Mouse (Mus musculus): ENCODE results near the gene Acaca. TPM values are rescaled to one million over a fixed set of nuclear protein-coding genes. Genes with fewer than 3 reads are reported as not detected.

Acaca gene
- polyA plus RNA-seq, 1 experiment from 2014 or later = 22.5 TPM

DNA sequence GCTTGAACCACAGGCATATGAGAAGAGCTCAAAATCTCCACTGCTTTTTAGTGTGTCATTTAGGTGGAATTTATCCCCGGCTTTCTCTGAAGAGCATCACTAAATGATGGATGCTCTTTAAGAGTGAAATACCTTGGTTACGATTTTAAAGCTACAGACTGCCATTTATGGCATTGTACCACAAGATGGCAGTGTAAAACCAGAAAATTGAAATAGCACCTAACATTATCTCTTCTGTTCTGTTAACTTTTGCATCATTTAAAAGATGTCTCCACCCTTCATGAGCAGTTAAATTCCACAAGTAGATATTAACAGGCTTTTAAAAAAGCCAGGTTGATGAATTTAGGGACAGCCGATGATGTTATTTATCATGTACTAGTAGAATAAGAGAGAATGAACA lies 135.0 kb downstream of the Acaca start:
- no peak for ATAC-seq (replicated peaks; ENCODE audit: insufficient number of reproducible peaks, low FRiP score, low TSS enrichment, low read depth)
- Histone ChIP-seq H3K9me3 (replicated peaks; ENCODE audit: control insufficient read depth, low read length) (no peaks in the 10 kb centered on the region), H3K36me3 (replicated peaks; ENCODE audit: control insufficient read depth, insufficient read depth, low read depth, low read length) (peaks cover 3% of the 10 kb centered on the region; the same call in 1 of the 2 replicates), H3K27ac (replicated peaks; ENCODE audit: low read depth, low read length) (no peak overlapping the region), H3K9ac (replicated peaks; ENCODE audit: low read length) (no peak overlapping the region), H3K27me3 (ENCODE audit: control insufficient read depth, insufficient read depth, low read length) (no peaks in the 10 kb centered on the region), H3K4me3 (ENCODE audit: low read depth, low read length) (no peak overlapping the region), H3K4me1 (ENCODE audit: control insufficient read depth, insufficient read depth, low read length) (no peaks in the 10 kb centered on the region), H3K4me2 (ENCODE audit: low read depth, low read length) (no peak overlapping the region)
- DNase-seq (ENCODE audit: low spot score) = peak; percentile 45
- 70% methylated on average over 3 of the region's 3 CpGs for WGBS

DNA sequence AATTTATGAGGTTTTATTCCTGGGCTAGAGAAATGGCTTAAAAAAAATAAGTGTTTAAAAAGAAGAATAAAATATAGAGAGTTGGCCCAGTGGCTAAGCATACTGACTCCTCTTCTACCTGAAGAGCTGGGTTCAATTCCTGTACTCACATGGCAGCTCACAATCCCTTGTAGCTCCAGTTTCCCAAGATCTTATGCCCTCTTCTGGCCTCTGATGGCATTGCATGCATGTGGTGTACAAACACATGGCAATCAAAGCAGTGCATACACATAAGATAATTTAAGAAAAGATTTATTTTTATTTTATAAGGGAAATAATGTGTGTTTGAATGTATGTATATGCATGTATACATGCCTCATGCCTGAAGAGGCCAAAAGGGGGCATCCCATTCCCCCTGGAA lies 138.6 kb downstream of the Acaca start:
- H3K4me3 ChIP-seq (ENCODE audit: low read depth, low read length) = no peak overlapping the region
- no peak overlapping the region for H3K4me2 ChIP-seq (ENCODE audit: low read depth, low read length)
- peaks cover 3% of the 10 kb centered on the region; the same call in 1 of the 2 replicates for H3K36me3 ChIP-seq (replicated peaks; ENCODE audit: control insufficient read depth, insufficient read depth, low read depth, low read length)
- ATAC-seq (replicated peaks; ENCODE audit: insufficient number of reproducible peaks, low FRiP score, low TSS enrichment, low read depth) = no peak
- H3K4me1 ChIP-seq (ENCODE audit: control insufficient read depth, insufficient read depth, low read length) = peaks cover 3% of the 10 kb centered on the region; the same call in 1 of the 2 replicates
- H3K9me3 ChIP-seq (replicated peaks; ENCODE audit: control insufficient read depth, low read length) = no peaks in the 10 kb centered on the region
- H3K9ac ChIP-seq (replicated peaks; ENCODE audit: low read length) = no peak overlapping the region
- no peak for DNase-seq (ENCODE audit: low spot score)
- H3K27ac ChIP-seq (replicated peaks; ENCODE audit: low read depth, low read length) = no peak overlapping the region
- no peaks in the 10 kb centered on the region for H3K27me3 ChIP-seq (ENCODE audit: control insufficient read depth, insufficient read depth, low read length)

DNA sequence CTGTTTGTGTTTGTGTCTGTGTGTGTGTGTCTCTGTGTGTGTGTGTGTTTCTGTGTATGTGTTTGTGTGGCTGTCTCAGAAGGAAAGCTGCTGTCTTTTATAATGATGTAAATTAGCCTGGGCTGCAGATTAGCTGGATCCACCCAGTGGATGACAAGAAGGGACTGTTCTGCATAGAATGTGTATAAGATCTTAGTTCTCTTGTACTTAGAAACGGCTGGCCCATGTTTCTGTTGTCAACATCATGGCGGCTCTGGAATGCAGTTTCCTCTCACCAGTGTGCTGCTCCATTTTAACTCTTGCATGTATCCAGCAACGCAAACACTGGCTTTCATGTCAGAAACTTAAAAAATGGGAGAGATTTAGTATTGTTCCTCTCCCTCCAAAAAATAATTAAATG lies 141.0 kb downstream of the Acaca start:
- peaks cover 3% of the 10 kb centered on the region; the same call in 1 of the 2 replicates for H3K4me1 ChIP-seq (ENCODE audit: control insufficient read depth, insufficient read depth, low read length)
- no peak overlapping the region for H3K27ac ChIP-seq (replicated peaks; ENCODE audit: low read depth, low read length)
- H3K36me3 ChIP-seq (replicated peaks; ENCODE audit: control insufficient read depth, insufficient read depth, low read depth, low read length) = peaks cover 3% of the 10 kb centered on the region; the same call in 1 of the 2 replicates
- no peak overlapping the region for H3K4me3 ChIP-seq (ENCODE audit: low read depth, low read length)
- DNase-seq (ENCODE audit: low spot score) (no peak), ATAC-seq (replicated peaks; ENCODE audit: insufficient number of reproducible peaks, low FRiP score, low TSS enrichment, low read depth) (no peak)
- no peak overlapping the region for H3K9ac ChIP-seq (replicated peaks; ENCODE audit: low read length)
- H3K27me3 ChIP-seq (ENCODE audit: control insufficient read depth, insufficient read depth, low read length) = no peaks in the 10 kb centered on the region
- H3K9me3 ChIP-seq (replicated peaks; ENCODE audit: control insufficient read depth, low read length) = no peaks in the 10 kb centered on the region
- no peak overlapping the region for H3K4me2 ChIP-seq (ENCODE audit: low read depth, low read length)
- 78% methylated on average over 3 of the region's 3 CpGs for WGBS

DNA sequence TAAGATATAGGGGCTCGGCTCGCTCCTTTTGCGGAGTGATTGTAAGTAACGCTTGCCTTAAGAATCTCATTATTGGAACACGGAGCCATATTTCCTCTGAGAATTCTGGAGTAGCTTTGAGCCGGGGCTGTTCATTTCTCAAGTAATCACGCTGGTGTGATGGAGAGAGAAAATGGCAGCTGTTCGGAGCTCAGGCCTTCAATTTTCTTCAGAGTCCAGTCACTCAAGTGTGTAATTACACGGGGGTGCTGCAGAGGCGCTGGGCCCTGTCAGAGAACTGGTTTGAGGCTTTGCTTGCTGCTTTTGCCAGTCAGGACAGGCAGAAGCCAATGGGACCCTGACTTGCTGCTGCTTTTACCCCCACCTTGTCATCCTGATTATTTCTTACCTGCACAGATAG lies 142.5 kb downstream of the Acaca start:
- Histone ChIP-seq H3K4me3 (ENCODE audit: low read depth, low read length) (no peak overlapping the region), H3K9me3 (replicated peaks; ENCODE audit: control insufficient read depth, low read length) (no peaks in the 10 kb centered on the region), H3K4me1 (ENCODE audit: control insufficient read depth, insufficient read depth, low read length) (peaks cover 3% of the 10 kb centered on the region; the same call in 1 of the 2 replicates), H3K36me3 (replicated peaks; ENCODE audit: control insufficient read depth, insufficient read depth, low read depth, low read length) (peaks cover 3% of the 10 kb centered on the region; the same call in 1 of the 2 replicates), H3K4me2 (ENCODE audit: low read depth, low read length) (no peak overlapping the region), H3K9ac (replicated peaks; ENCODE audit: low read length) (no peak overlapping the region), H3K27ac (replicated peaks; ENCODE audit: low read depth, low read length) (no peak overlapping the region; the same call in 1 of the 2 replicates), H3K27me3 (ENCODE audit: control insufficient read depth, insufficient read depth, low read length) (no peaks in the 10 kb centered on the region)
- WGBS = 49% methylated on average over 10 of the region's 10 CpGs
- ATAC-seq (replicated peaks; ENCODE audit: insufficient number of reproducible peaks, low FRiP score, low TSS enrichment, low read depth) (no peak), DNase-seq (ENCODE audit: low spot score) (peak; percentile 49)

DNA sequence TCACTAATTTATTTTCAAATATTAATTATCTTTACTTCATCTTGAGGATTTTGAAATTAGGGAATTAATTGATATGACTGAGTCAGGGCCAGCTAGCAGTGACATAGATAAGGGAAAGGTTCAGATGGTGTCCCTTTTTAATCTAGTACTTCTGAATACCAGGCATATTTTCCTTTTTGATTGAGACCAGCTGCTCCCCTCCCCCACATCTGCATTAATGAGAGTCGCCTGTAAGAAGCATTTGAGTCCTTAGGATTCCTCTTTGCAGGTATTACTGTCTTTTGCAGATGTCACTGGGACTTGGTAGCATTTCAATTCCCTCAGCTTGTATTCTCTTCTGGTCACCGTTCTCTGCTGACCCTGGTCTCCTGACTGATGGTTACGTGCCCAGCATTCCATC lies 143.1 kb downstream of the Acaca start:
- ATAC-seq (replicated peaks; ENCODE audit: insufficient number of reproducible peaks, low FRiP score, low TSS enrichment, low read depth) = no peak
- no peak overlapping the region for H3K27ac ChIP-seq (replicated peaks; ENCODE audit: low read depth, low read length)
- WGBS = 57% methylated on average over 3 of the region's 3 CpGs

DNA sequence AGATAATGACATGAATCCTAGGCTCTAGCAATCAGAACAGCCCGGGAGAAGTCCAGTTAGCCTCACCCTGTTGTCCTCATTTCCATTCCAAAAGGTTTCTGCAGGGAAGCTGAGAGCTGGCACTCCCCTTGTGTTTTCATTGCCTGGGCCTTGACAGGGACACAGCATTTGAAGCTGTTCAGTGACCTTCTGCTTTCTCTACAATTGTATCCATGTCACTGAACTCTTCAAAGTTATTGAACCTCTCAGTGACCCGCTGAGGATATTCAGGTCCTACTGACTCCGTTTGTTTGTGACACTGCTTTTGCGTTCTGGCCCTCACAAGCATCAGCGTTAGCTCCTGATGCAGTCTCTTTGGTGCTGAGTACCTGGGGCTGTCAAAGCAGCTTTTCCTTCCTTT lies 147.5 kb downstream of the Acaca start:
- Histone ChIP-seq H3K27ac (replicated peaks; ENCODE audit: low read depth, low read length) (no peak overlapping the region), H3K36me3 (replicated peaks; ENCODE audit: control insufficient read depth, insufficient read depth, low read depth, low read length) (peaks cover 2% of the 10 kb centered on the region; the same call in 1 of the 2 replicates), H3K9me3 (replicated peaks; ENCODE audit: control insufficient read depth, low read length) (no peaks in the 10 kb centered on the region), H3K4me1 (ENCODE audit: control insufficient read depth, insufficient read depth, low read length) (peaks cover 3% of the 10 kb centered on the region; the same call in 1 of the 2 replicates), H3K4me2 (ENCODE audit: low read depth, low read length) (no peak overlapping the region), H3K9ac (replicated peaks; ENCODE audit: low read length) (no peak overlapping the region), H3K27me3 (ENCODE audit: control insufficient read depth, insufficient read depth, low read length) (no peaks in the 10 kb centered on the region), H3K4me3 (ENCODE audit: low read depth, low read length) (no peak overlapping the region)
- ATAC-seq (replicated peaks; ENCODE audit: insufficient number of reproducible peaks, low FRiP score, low TSS enrichment, low read depth) = no peak
- DNase-seq (ENCODE audit: low spot score) = no peak
- 57% methylated on average over 5 of the region's 5 CpGs for WGBS

More for the DNA sequence above, 143.1 kb downstream of the Acaca start:
- no peak overlapping the region for H3K4me3 ChIP-seq (ENCODE audit: low read depth, low read length)
- H3K4me2 ChIP-seq (ENCODE audit: low read depth, low read length) = no peak overlapping the region
- H3K9me3 ChIP-seq (replicated peaks; ENCODE audit: control insufficient read depth, low read length) = no peaks in the 10 kb centered on the region
- H3K9ac ChIP-seq (replicated peaks; ENCODE audit: low read length) = no peak overlapping the region
- H3K4me1 ChIP-seq (ENCODE audit: control insufficient read depth, insufficient read depth, low read length) = peaks cover 3% of the 10 kb centered on the region; the same call in 1 of the 2 replicates
- H3K27me3 ChIP-seq (ENCODE audit: control insufficient read depth, insufficient read depth, low read length) = no peaks in the 10 kb centered on the region
- DNase-seq (ENCODE audit: low spot score) = peak; percentile 67
- no peaks in the 10 kb centered on the region; the same call in 1 of the 2 replicates for H3K36me3 ChIP-seq (replicated peaks; ENCODE audit: control insufficient read depth, insufficient read depth, low read depth, low read length)

DNA sequence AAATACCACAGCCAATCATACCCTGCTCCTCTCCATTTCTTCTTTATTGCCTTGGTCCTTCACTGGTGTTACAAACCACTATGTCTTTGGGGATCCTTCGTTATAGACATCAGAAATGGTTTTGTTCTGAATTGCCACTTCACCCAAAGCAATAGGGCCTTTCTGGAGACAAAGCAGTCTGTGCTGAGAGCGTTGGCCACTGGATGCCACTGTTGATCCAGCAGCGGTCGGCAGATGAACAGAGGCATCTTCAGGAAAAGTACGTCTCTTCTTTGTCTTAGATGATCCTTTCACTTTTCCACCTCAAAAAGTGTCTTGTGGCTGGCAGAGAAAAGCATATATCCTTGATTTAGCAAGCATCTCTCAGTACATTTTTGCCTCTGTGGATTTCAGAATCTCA lies 151.8 kb downstream of the Acaca start:
- DNase-seq (ENCODE audit: low spot score) = no peak
- H3K36me3 ChIP-seq (replicated peaks; ENCODE audit: control insufficient read depth, insufficient read depth, low read depth, low read length) = peaks cover 2% of the 10 kb centered on the region
- H3K9me3 ChIP-seq (replicated peaks; ENCODE audit: control insufficient read depth, low read length) = no peaks in the 10 kb centered on the region
- no peak overlapping the region for H3K4me3 ChIP-seq (ENCODE audit: low read depth, low read length)
- ATAC-seq (replicated peaks; ENCODE audit: insufficient number of reproducible peaks, low FRiP score, low TSS enrichment, low read depth) = no peak
- no peak overlapping the region for H3K4me2 ChIP-seq (ENCODE audit: low read depth, low read length)
- no peak overlapping the region for H3K9ac ChIP-seq (replicated peaks; ENCODE audit: low read length)
- no peaks in the 10 kb centered on the region for H3K27me3 ChIP-seq (ENCODE audit: control insufficient read depth, insufficient read depth, low read length)
- H3K4me1 ChIP-seq (ENCODE audit: control insufficient read depth, insufficient read depth, low read length) = no peaks in the 10 kb centered on the region
- no peak overlapping the region for H3K27ac ChIP-seq (replicated peaks; ENCODE audit: low read depth, low read length)
- 78% methylated on average over 5 of the region's 5 CpGs for WGBS

DNA sequence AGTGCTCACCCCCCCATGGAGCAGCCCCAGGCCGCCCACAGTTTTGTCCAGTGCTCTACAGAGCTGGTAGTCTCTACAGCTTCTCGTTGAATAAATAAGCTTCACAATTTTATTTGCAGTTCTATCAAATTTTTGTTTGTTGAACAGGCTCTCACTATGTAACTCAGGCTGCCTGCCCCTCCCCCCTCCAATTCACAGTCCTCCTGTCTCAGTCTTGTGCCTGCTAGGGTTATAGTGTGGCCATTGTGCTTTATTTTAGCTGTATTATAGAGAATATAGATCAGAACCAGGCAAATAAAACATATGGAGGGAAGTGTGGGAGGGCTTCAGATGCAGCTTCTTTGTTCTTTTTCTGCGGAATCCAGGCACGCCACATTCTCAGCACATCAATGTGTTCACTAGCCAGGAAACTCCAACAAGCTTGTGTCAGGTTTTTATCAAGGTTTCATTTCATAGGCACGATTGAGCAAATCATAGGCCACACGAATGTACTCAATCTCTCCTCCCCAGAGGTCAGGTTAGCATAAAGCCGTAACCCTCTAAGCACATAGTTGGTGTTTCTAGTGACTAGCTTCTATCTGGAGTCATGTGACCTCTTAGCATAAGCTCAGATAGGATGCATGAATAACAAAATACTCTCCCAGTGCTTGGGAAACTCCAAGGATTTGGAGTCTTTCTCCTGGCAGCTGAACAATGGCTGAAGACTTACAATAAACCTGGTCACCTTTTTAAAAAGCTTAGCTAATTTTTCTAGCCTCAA lies 153.7 kb downstream of the Acaca start:
- Histone ChIP-seq H3K9ac (replicated peaks; ENCODE audit: low read length) (no peak overlapping the region), H3K36me3 (replicated peaks; ENCODE audit: control insufficient read depth, insufficient read depth, low read depth, low read length) (peaks cover 2% of the 10 kb centered on the region), H3K27me3 (ENCODE audit: control insufficient read depth, insufficient read depth, low read length) (no peaks in the 10 kb centered on the region), H3K9me3 (replicated peaks; ENCODE audit: control insufficient read depth, low read length) (no peaks in the 10 kb centered on the region), H3K4me3 (ENCODE audit: low read depth, low read length) (no peak overlapping the region), H3K4me2 (ENCODE audit: low read depth, low read length) (no peak overlapping the region), H3K4me1 (ENCODE audit: control insufficient read depth, insufficient read depth, low read length) (no peaks in the 10 kb centered on the region), H3K27ac (replicated peaks; ENCODE audit: low read depth, low read length) (no peak overlapping the region)
- ATAC-seq (replicated peaks; ENCODE audit: insufficient number of reproducible peaks, low FRiP score, low TSS enrichment, low read depth) (no peak), DNase-seq (ENCODE audit: low spot score) (no peak)
- WGBS = 89% methylated on average over 7 of the region's 7 CpGs

Data from embryonic facial prominence, embryonic 11.5 days (tissue).